Mouse (Mus musculus) cortical plate, adult 2 months (tissue): ENCODE data around the gene Pigm.

Experiments
- CTCF ChIP-seq: fragments of 200-500 bp; IDR thresholded peaks from 2 replicates; pipeline ENCODE4 v1.5.1; 2011; ENCODE audit warnings: mild to moderate bottlenecking, control low read depth, low read length; ENCODE audit not compliant: insufficient read depth; ENCODE audit errors: extremely low read depth
- POLR2A ChIP-seq: fragments of 200-500 bp; IDR thresholded peaks from 2 replicates; pipeline ENCODE4 v1.6.1; 2011; ENCODE audit warnings: mild to moderate bottlenecking, low read length, control low read depth; ENCODE audit not compliant: insufficient read depth; ENCODE audit errors: extremely low read depth

GRCm38 (mm10) chr1:172410806-172411205, 34.5 kb downstream of the Pigm start:
- TF ChIP-seq POLR2A, result no peak
- TF ChIP-seq CTCF, result peak; percentile 62
